Comparison of ENCODE assay signal across 8 mouse cellular contexts in the genomic region with DNA sequence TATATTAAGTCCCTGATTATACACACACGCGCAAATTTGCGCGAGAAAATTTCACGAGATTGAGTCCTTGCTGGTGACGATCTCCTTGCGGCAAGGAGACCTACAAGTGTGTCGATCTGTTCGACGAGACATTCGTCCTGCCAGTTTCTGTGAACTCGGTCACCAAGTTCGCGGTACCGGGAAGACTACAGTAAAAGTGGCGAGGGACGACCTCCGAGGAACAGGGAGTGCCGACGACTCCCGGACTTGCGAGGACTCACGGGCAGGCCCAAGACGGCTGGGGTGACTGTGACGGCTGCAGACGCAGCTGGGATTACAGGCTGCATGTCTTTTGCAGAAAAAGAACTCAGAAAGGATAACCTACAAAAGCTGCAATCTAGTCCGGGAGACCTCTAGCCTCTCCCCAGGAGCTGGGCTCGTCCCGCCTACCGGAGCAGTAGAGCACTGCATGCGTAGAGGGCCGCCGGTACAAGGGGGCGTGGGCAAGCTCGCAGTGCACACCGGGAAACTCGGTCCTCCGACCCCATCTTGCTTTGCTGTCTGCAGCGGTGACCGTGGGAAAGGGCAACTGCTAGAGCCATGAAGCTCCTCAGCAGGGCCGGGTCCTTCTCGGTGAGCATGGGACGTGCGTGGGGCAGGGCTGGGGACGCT. TPM values are rescaled to one million over a fixed set of nuclear protein-coding genes. Genes with fewer than 3 reads are reported as not detected.
DNase-seq lines count a peak whose midpoint lies in the region; ATAC-seq lines count a peak whose summit lies in the region.

A gene (plus strand): TSS at position 466 of the 651 bp plus-strand sequence.

- peak; percentile 96 for DNase-seq in ZHBTc4 (ENCODE audit: low read depth, low spot score)
- DNase-seq in gastrocnemius, adult 8-10 months (ENCODE audit: low spot score in 2 of 2) = peak; percentile 68 to 74
- peak; percentile 52 for DNase-seq in hindlimb bud, embryonic 11.5 days (ENCODE audit: extremely low spot score, low read depth, low spot score)
- DNase-seq in left cerebral cortex, adult 8-10 months (ENCODE audit: low spot score in 2 of 2) = peak; percentile 69 to 76
- DNase-seq in right cerebral cortex, postnatal 10 days (ENCODE audit: low spot score in 2 of 2) = peak; percentile 91 to 92
- DNase-seq in urinary bladder, postnatal 25 days (ENCODE audit: low spot score) = peak; percentile 78

- H3K4me3 ChIP-seq in megakaryocyte, embryonic 14.5 days (replicated peaks) = peak within 1 kb of the TSS; percentile 99

- no peaks in the 10 kb centered on the region for H3K9me3 ChIP-seq in megakaryocyte, embryonic 14.5 days

- ATAC-seq in common myeloid progenitor, adult 5-6 weeks (replicated peaks; ENCODE audit: low read depth, poor library complexity, severe bottlenecking) = peak; percentile 96

- no peaks in the 10 kb centered on the region for H3K27me3 ChIP-seq in megakaryocyte, embryonic 14.5 days (replicated peaks)

- peaks cover 26% of the 10 kb centered on the region for H3K36me3 ChIP-seq in megakaryocyte, embryonic 14.5 days (replicated peaks; ENCODE audit: low read length)

- peaks cover 33% of the 10 kb centered on the region for H3K4me1 ChIP-seq in megakaryocyte, embryonic 14.5 days

RNA-seq across cellular contexts. Expression of the gene that starts here (rescaled TPM):
- total RNA-seq in common myeloid progenitor, adult 5-6 weeks (2017) = 142 and 147 TPM in 2 replicates
- total RNA-seq in gastrocnemius, adult 8-10 months (2022) = 100 to 1,000 TPM; 435 to 499 (median 482) TPM
- total RNA-seq in left cerebral cortex, adult 8-10 months (2022) = 100 to 1,000 TPM; 248 to 256 (median 249) TPM
- polyA plus RNA-seq in megakaryocyte, embryonic 14.5 days (2012; ENCODE audit: insufficient read depth, low replicate concordance) = 5.1 TPM in 1 of 2 replicates, not detected in the other

Comparison
In these comparisons a context has a peak if more than half of its experiments do, and no peak if none do; other contexts are left out.
1. Peak in every context shown above with its lines: DNase-seq, ATAC-seq and H3K4me3 ChIP-seq.